Comparison of ENCODE assay signal across 8 mouse cellular contexts in genomic region chr8:44938643-44938979, GRCm38 (mm10). TPM values are rescaled to one million over a fixed set of nuclear protein-coding genes. Genes with fewer than 3 reads are reported as not detected.
DNase-seq lines count a peak whose midpoint lies in the region; ATAC-seq and TF ChIP-seq lines count a peak whose summit lies in the region.

No protein-coding gene starts in this region.

- DNase-seq in liver, adult 2 months (ENCODE audit: extremely low read depth, low read depth, low spot score), result no peak
- no peak for DNase-seq in liver
- DNase-seq in frontal cortex, postnatal 14 days (ENCODE audit: low spot score in 2 of 2), result no peak
- no peak for DNase-seq in left cerebral cortex, adult 11 months (ENCODE audit: low spot score)
- no peak for DNase-seq in cerebellum, adult 9-10 months

- ATAC-seq in embryonic facial prominence, embryonic 15.5 days (ENCODE audit: insufficient number of reproducible peaks, low FRiP score, low TSS enrichment, low read depth), result no peak
- no peak for ATAC-seq in intestine, embryonic 16.5 days
- no peak for ATAC-seq in neural tube, embryonic 14.5 days (ENCODE audit: low read depth)

- peaks cover 3% of the 10 kb centered on the region for H3K4me1 ChIP-seq in liver, adult 2 months (ENCODE audit: control insufficient read depth, insufficient read depth, low read length)
- peaks cover 10% of the 10 kb centered on the region; the same call in 1 of the 2 replicates for H3K4me1 ChIP-seq in embryonic facial prominence, embryonic 15.5 days
- peaks cover 12% of the 10 kb centered on the region; the same call in 1 of the 2 replicates for H3K4me1 ChIP-seq in intestine, embryonic 16.5 days (ENCODE audit: control insufficient read depth, insufficient read depth, low read length)
- H3K4me1 ChIP-seq in neural tube, embryonic 14.5 days (ENCODE audit: control insufficient read depth, insufficient read depth, low read length), result 0 out of 2 replicates have a peak, but pooled peaks cover 1% of the 10 kb centered on the region

- no peaks in the 10 kb centered on the region for H3K36me3 ChIP-seq in liver, adult 2 months (ENCODE audit: control insufficient read depth, insufficient read depth, low read length)
- no peaks in the 10 kb centered on the region for H3K36me3 ChIP-seq in embryonic facial prominence, embryonic 15.5 days
- H3K36me3 ChIP-seq in intestine, embryonic 16.5 days (ENCODE audit: control insufficient read depth, insufficient read depth, low read length), result no peaks in the 10 kb centered on the region
- no peaks in the 10 kb centered on the region for H3K36me3 ChIP-seq in neural tube, embryonic 14.5 days (ENCODE audit: control insufficient read depth, insufficient read depth, low read length)

- TF ChIP-seq CTCF in liver, adult 2 months (IDR thresholded peaks at IDR 0.05; ENCODE audit: low read depth, low read length), result no peak

- WGBS in liver, adult 2 months, result 1% methylated on average over 12 of the region's 12 CpGs
- WGBS in embryonic facial prominence, embryonic 15.5 days, result under 1% methylated on average over 12 of the region's 12 CpGs
- 0% methylated on average over 12 of the region's 12 CpGs for WGBS in intestine, embryonic 16.5 days
- 0% methylated on average over 12 of the region's 12 CpGs for WGBS in neural tube, embryonic 14.5 days

- peak overlapping the region; percentile 77 for H3K27ac ChIP-seq in liver, adult 2 months (replicated peaks; ENCODE audit: insufficient read depth, low read depth, low read length)
- H3K27ac ChIP-seq in embryonic facial prominence, embryonic 15.5 days (replicated peaks), result peak overlapping the region; percentile 96
- peak overlapping the region; percentile 87 for H3K27ac ChIP-seq in intestine, embryonic 16.5 days (ENCODE audit: low read length)
- peak overlapping the region; percentile 67 for H3K27ac ChIP-seq in neural tube, embryonic 14.5 days (ENCODE audit: low read depth, low read length)

- peak overlapping the region; percentile 93 for H3K9ac ChIP-seq in liver, adult 2 months (ENCODE audit: low read depth, low read length)
- peak overlapping the region; percentile 82 for H3K9ac ChIP-seq in embryonic facial prominence, embryonic 15.5 days
- peak overlapping the region; percentile 91 for H3K9ac ChIP-seq in intestine, embryonic 16.5 days (ENCODE audit: low read depth, low read length)
- peak overlapping the region; percentile 57 for H3K9ac ChIP-seq in neural tube, embryonic 14.5 days (replicated peaks; ENCODE audit: low read depth, low read length)

- no peaks in the 10 kb centered on the region for H3K27me3 ChIP-seq in liver, adult 2 months (ENCODE audit: control insufficient read depth, insufficient read depth, low read length)
- no peaks in the 10 kb centered on the region for H3K27me3 ChIP-seq in embryonic facial prominence, embryonic 15.5 days
- H3K27me3 ChIP-seq in intestine, embryonic 16.5 days (replicated peaks; ENCODE audit: control insufficient read depth, insufficient read depth, low read length), result no peaks in the 10 kb centered on the region
- H3K27me3 ChIP-seq in neural tube, embryonic 14.5 days (ENCODE audit: control insufficient read depth, insufficient read depth, low read length), result no peaks in the 10 kb centered on the region

- H3K4me3 ChIP-seq in liver, adult 2 months (ENCODE audit: insufficient read depth, low read depth, low read length), result peak overlapping the region; percentile 73
- H3K4me3 ChIP-seq in embryonic facial prominence, embryonic 15.5 days (replicated peaks), result peak overlapping the region; percentile 89
- peak overlapping the region; percentile 90 for H3K4me3 ChIP-seq in intestine, embryonic 16.5 days (ENCODE audit: low read length)
- peak overlapping the region; percentile 72 for H3K4me3 ChIP-seq in neural tube, embryonic 14.5 days (ENCODE audit: low read depth, low read length)

- H3K4me2 ChIP-seq in embryonic facial prominence, embryonic 15.5 days (replicated peaks), result peak overlapping the region; percentile 74
- peak overlapping the region; percentile 85 for H3K4me2 ChIP-seq in intestine, embryonic 16.5 days (ENCODE audit: low read depth, low read length)
- peak overlapping the region; percentile 67 for H3K4me2 ChIP-seq in neural tube, embryonic 14.5 days (ENCODE audit: low read depth, low read length)

- peaks cover 26% of the 10 kb centered on the region; the same call in 1 of the 2 replicates for H3K79me2 ChIP-seq in liver, adult 2 months (ENCODE audit: control insufficient read depth, insufficient read depth, low read length)

- H3K9me3 ChIP-seq in embryonic facial prominence, embryonic 15.5 days (replicated peaks), result no peaks in the 10 kb centered on the region
- H3K9me3 ChIP-seq in intestine, embryonic 16.5 days (ENCODE audit: control insufficient read depth, low read length), result no peaks in the 10 kb centered on the region
- no peaks in the 10 kb centered on the region for H3K9me3 ChIP-seq in neural tube, embryonic 14.5 days (ENCODE audit: control insufficient read depth, low read length)

- no peak for TF ChIP-seq POLR2A in liver, adult 2 months (IDR thresholded peaks at IDR 0.05; ENCODE audit: extremely low read depth, insufficient read depth, low read length)

RNA-seq across cellular contexts. Expression of gene Fat1, which starts 3.4 kb away (rescaled TPM):
- total RNA-seq in liver, adult 2 months (2014; rRNA removed), result 8.9 and 11.3 TPM in 2 replicates
- polyA plus RNA-seq in liver, adult 2 months (2012; rRNA removed), result 8.7 and 9.6 TPM in 2 replicates
- polyA plus RNA-seq in embryonic facial prominence, embryonic 15.5 days (2015; fragmentation: Nextera tagmentation; extraction: Ambion mirVana), result 24.2 and 24.8 TPM in 2 replicates
- polyA plus RNA-seq in intestine, embryonic 16.5 days (2015; fragmentation: Nextera tagmentation; extraction: Ambion mirVana), result 10.8 and 11.4 TPM in 2 replicates
- 25.8 and 26.3 TPM in 2 replicates for polyA plus RNA-seq in neural tube, embryonic 14.5 days (2014; fragmentation: Nextera tagmentation; extraction: Ambion mirVana)
